Mouse (Mus musculus) limb, embryonic 11.5 days (tissue): ENCODE measurements around the gene Acsl6. TPM values are rescaled to one million over a fixed set of nuclear protein-coding genes. Genes with fewer than 3 reads are reported as not detected.

Experiments
- ATAC-seq: fragments of 200-750 bp; cut with Nextera tagmentation; 2 replicates; pipeline ENCODE4 v1.8.0; 2017; ENCODE audit warnings: low read depth; ENCODE audit not compliant: insufficient number of reproducible peaks, low FRiP score, low TSS enrichment
- DNase-seq: peaks from one replicate; pipeline ENCODE4 v3.0.0-alpha.2; 2015; ENCODE audit warnings: low spot score
- H3K27ac ChIP-seq: fragments of 300-500 bp; sonication (generic); replicated peaks from 2 replicates; pipeline ENCODE4 v1.5.1; 2014; ENCODE audit warnings: low read depth, mild to moderate bottlenecking, low read length
- H3K27me3 ChIP-seq: fragments of 300-500 bp; sonication (generic); 2 replicates; pipeline ENCODE4 v1.6.1; 2014; ENCODE audit warnings: mild to moderate bottlenecking, low read length, mixed read lengths; ENCODE audit not compliant: control insufficient read depth, insufficient read depth
- H3K36me3 ChIP-seq: fragments of 300-500 bp; sonication (generic); 2 replicates; pipeline ENCODE4 v1.6.1; 2014; ENCODE audit warnings: mild to moderate bottlenecking, low read length, moderate library complexity, mixed read lengths; ENCODE audit not compliant: control insufficient read depth, insufficient read depth
- H3K4me1 ChIP-seq: fragments of 300-500 bp; sonication (generic); 2 replicates; pipeline ENCODE4 v1.6.1; 2014; ENCODE audit warnings: low read length, mixed read lengths; ENCODE audit not compliant: control insufficient read depth, insufficient read depth
- H3K4me2 ChIP-seq: fragments of 300-500 bp; sonication (generic); 2 replicates; pipeline ENCODE4 v1.6.1; 2014; ENCODE audit warnings: low read depth, mild to moderate bottlenecking, moderate library complexity; ENCODE audit not compliant: severe bottlenecking
- H3K4me3 ChIP-seq: fragments of 300-500 bp; sonication (generic); 2 replicates; pipeline ENCODE4 v1.5.1; 2014; ENCODE audit warnings: low read depth, low read length
- H3K9ac ChIP-seq: fragments of 300-500 bp; sonication (generic); 2 replicates; pipeline ENCODE4 v1.6.1; 2014; ENCODE audit warnings: mild to moderate bottlenecking, low read length
- H3K9me3 ChIP-seq: fragments of 300-500 bp; sonication (generic); 2 replicates; pipeline ENCODE4 v1.6.1; 2016; ENCODE audit warnings: low read length; ENCODE audit not compliant: control insufficient read depth
- whole genome bisulfite sequencing: fragments of 180-500 bp; shearing (Covaris S2); extraction: QIAGEN DNeasy Blood & Tissue Kit; methylation state at CpG from one replicate; pipeline ENCODE4 v1.1.7; 2014; 5-methylcytosine and 5-hydroxymethylcytosine counted together
- polyA plus RNA-seq: library from polyadenylated mRNA; unstranded; fragments of >200 nt; fragmentation: Nextera tagmentation; extraction: Ambion mirVana; gene quantifications from 2 replicates; pipeline ENCODE4 v1.2.1, GENCODE M21; 2014

The Acsl6 gene
- polyA plus RNA-seq, 1 experiment from 2014 or later: 1.5 TPM

GRCm38 (mm10) chr11:54343703-54344102 is 40.1 kb downstream of the Acsl6 start:
- ATAC-seq: no peak
- 47% methylated on average over 4 of the region's 4 CpGs for whole genome bisulfite sequencing
- Histone ChIP-seq H3K9me3 (no peaks in the 10 kb centered on the region), H3K27ac (no peak overlapping the region), H3K9ac (no peak overlapping the region), H3K36me3 (no peaks in the 10 kb centered on the region), H3K4me1 (no peaks in the 10 kb centered on the region), H3K4me3 (no peak overlapping the region), H3K4me2 (no peak overlapping the region), H3K27me3 (no peaks in the 10 kb centered on the region)
- peak; percentile 79 for DNase-seq

GRCm38 (mm10) chr11:54351704-54352103 is 48.1 kb downstream of the Acsl6 start:
- H3K4me3 ChIP-seq: no peak overlapping the region
- H3K36me3 ChIP-seq: no peaks in the 10 kb centered on the region
- no peak overlapping the region for H3K9ac ChIP-seq
- 74% methylated on average over 5 of the region's 5 CpGs for WGBS
- H3K27ac ChIP-seq: no peak overlapping the region
- ATAC-seq (no peak), DNase-seq (no peak)
- no peaks in the 10 kb centered on the region for H3K9me3 ChIP-seq
- H3K4me2 ChIP-seq: no peak overlapping the region
- H3K27me3 ChIP-seq: no peaks in the 10 kb centered on the region
- H3K4me1 ChIP-seq: peaks cover 3% of the 10 kb centered on the region; the same call in 1 of the 2 replicates

DNA sequence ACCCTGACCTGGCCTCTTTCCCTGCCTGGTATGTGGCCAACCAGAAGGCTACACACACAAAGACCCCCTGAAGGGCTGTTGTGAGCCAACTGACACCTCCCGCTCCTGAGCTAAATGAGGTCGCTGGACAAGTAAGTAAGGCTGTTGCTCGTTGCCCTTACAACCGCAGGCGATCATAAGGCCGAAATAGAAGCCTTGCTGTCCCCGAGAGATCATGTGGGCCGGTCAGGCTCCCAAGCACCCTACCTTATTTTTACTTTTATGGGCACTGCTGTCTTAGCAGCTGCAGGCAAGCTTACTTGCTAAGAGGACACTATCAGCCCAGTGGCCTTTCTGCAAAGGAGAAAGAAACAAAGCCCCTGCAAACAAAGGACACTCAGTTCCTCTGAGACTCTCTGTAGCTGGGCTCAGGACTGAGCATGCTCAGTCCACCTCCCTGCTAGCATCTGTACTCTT is 49.6 kb downstream of the Acsl6 start:
- H3K36me3 ChIP-seq: no peaks in the 10 kb centered on the region
- H3K9me3 ChIP-seq: no peaks in the 10 kb centered on the region
- H3K4me3 ChIP-seq: no peak overlapping the region
- ATAC-seq (no peak), DNase-seq (no peak)
- 33% methylated on average over 8 of the region's 8 CpGs for WGBS
- H3K4me2 ChIP-seq: no peak overlapping the region
- H3K9ac ChIP-seq: no peak overlapping the region
- peaks cover 3% of the 10 kb centered on the region; the same call in 1 of the 2 replicates for H3K4me1 ChIP-seq
- 0 out of 2 replicates have a peak overlapping the region, but pooled peaks have one; percentile 26 for H3K27ac ChIP-seq
- no peaks in the 10 kb centered on the region for H3K27me3 ChIP-seq

GRCm38 (mm10) chr11:54354595-54355563 is 51.3 kb downstream of the Acsl6 start:
- Histone ChIP-seq H3K4me3 (no peak overlapping the region), H3K9me3 (no peaks in the 10 kb centered on the region), H3K4me1 (peaks cover 3% of the 10 kb centered on the region; the same call in 1 of the 2 replicates), H3K9ac (no peak overlapping the region), H3K4me2 (no peak overlapping the region), H3K27me3 (no peaks in the 10 kb centered on the region), H3K36me3 (no peaks in the 10 kb centered on the region), H3K27ac (no peak overlapping the region; the same call in 1 of the 2 replicates)
- ATAC-seq (peak; percentile 70; the same call in 1 of the 2 replicates), DNase-seq (peak; percentile 81)
- 43% methylated on average over 15 of the region's 15 CpGs for WGBS

DNA sequence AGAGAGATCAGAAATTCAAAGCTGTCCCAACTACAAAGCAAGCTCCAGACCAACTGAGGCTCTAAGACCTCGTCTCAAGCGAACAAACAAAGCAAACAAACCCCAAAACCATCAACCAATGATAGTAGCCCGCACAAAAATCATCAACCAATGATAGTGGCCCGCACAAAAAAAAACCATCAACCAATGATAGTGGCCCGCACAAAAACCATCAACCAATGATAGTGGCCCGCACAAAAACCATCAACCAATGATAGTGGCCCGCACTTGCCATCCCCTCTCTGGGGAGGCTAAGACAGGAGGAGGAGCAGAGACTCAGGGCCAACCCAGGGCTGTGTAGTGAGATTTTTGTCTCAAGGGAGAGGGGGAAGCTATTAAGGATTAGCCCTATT is 52.0 kb downstream of the Acsl6 start:
- Histone ChIP-seq H3K4me1 (peaks cover 3% of the 10 kb centered on the region; the same call in 1 of the 2 replicates), H3K4me2 (no peak overlapping the region), H3K27me3 (no peaks in the 10 kb centered on the region), H3K4me3 (no peak overlapping the region), H3K27ac (no peak overlapping the region), H3K36me3 (no peaks in the 10 kb centered on the region), H3K9me3 (no peaks in the 10 kb centered on the region), H3K9ac (no peak overlapping the region)
- DNase-seq (no peak), ATAC-seq (no peak)
- WGBS: 67% methylated on average over 7 of the region's 7 CpGs

DNA sequence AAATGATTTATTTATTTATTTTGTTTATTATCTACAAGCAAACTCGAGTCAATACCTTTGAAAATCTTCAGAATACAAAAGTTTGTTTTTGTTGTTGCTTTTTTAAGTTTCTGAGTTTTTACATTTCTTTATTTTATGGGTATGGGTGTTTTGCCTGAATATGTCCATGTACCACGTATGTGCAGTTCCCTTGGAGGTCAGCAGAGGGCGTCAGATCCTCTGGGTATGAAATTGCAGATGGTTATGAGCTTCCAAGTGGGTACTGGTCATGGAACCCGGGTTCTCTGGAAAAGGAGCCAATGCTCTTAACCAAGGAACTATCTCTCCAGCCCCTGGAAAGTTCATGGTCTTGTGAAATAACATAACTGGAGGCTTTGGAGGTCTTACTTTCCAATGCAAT is 53.1 kb downstream of the Acsl6 start:
- Histone ChIP-seq H3K27me3 (no peaks in the 10 kb centered on the region), H3K4me2 (no peak overlapping the region), H3K36me3 (no peaks in the 10 kb centered on the region), H3K4me3 (no peak overlapping the region), H3K27ac (no peak overlapping the region), H3K9me3 (no peaks in the 10 kb centered on the region), H3K9ac (no peak overlapping the region), H3K4me1 (peaks cover 3% of the 10 kb centered on the region; the same call in 1 of the 2 replicates)
- 59% methylated on average over 4 of the region's 4 CpGs for WGBS
- DNase-seq: no peak
- ATAC-seq: no peak

GRCm38 (mm10) chr11:54372553-54372952 is 69.0 kb downstream of the Acsl6 start:
- DNase-seq: no peak
- no peak for ATAC-seq
- H3K27ac ChIP-seq: no peak overlapping the region
- H3K4me1 ChIP-seq: no peaks in the 10 kb centered on the region
- H3K9me3 ChIP-seq: no peaks in the 10 kb centered on the region
- H3K4me3 ChIP-seq: no peak overlapping the region
- no peaks in the 10 kb centered on the region for H3K27me3 ChIP-seq
- no peaks in the 10 kb centered on the region for H3K36me3 ChIP-seq
- H3K4me2 ChIP-seq: no peak overlapping the region
- no peak overlapping the region for H3K9ac ChIP-seq

DNA sequence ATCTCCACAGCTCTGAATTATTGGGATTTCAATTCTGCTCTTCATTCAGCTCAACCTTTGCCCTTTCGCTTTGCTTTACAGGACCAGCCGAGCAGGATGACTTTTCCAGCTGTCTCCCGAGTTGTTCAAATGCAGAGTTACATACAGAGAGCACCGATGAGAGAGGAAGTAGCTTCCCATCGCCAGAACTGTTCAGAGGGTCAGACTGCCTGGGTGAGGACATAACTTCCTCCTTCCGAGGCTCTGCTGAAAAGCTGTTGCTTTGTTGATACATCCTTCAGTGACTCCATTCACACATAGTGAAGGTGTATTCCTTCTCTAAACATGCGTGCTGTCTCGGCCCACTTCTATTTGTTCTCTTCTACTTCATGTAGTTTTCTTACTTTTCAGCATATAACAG is 86.8 kb downstream of the Acsl6 start:
- no peaks in the 10 kb centered on the region for H3K9me3 ChIP-seq
- 81% methylated on average over 8 of the region's 8 CpGs for WGBS
- H3K4me2 ChIP-seq: no peak overlapping the region
- no peak for DNase-seq
- H3K4me3 ChIP-seq: no peak overlapping the region
- no peak overlapping the region for H3K27ac ChIP-seq
- H3K36me3 ChIP-seq: no peaks in the 10 kb centered on the region
- no peak overlapping the region for H3K9ac ChIP-seq
- H3K4me1 ChIP-seq: no peaks in the 10 kb centered on the region
- ATAC-seq: no peak
- H3K27me3 ChIP-seq: no peaks in the 10 kb centered on the region
